Mouse (Mus musculus): ENCODE measurements at regions not wholly inside any gene's neighbourhood (a gene's known extent, or its start where the extent isn't known, plus 50 kb on each side); places are given as distances from the start of the nearest gene placed in this dataset.

DNA sequence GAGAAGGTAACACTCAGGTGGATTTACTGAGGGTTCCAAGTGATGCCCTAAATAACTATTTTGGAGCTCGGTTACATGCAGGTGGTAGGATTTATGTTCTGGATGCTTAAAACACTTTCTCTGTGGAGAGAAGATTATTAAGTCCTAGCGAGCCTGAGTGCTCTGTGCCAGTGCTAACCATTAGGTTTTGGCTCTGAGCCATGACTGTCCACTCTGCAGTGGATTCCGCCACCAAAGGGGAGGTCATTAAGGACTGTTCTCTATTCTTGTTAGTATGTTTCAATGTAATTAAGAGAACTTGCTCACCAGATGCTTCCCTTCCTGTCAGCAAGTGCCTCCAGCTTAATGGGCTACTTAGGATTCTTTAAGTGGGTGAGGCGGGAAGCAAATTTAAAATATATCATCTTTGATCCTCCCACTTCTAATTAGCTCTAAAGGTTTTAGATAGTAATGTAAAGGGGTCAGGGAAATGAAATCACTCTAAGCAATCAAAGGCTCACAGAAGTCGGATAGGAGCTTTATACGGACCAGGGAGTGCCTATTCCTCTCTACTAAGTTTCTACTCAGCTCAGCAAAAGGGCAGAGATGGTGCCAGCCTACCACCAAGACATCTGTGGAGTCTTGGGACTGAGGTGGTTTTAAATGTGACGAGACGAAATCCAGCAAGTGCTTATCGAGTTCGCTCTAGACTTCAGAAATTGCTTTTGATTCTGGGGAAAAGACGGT is 301.6 kb upstream of the Gm15217 start:
- Histone ChIP-seq H3K27ac (ENCODE audit: control insufficient read depth, low read depth, low read length) (no peak overlapping the region), H3K9me3 (replicated peaks; ENCODE audit: insufficient read depth, low read length) (no peaks in the 10 kb centered on the region), H3K79me2 (ENCODE audit: control insufficient read depth, insufficient read depth, low read length, poor library complexity) (no peaks in the 10 kb centered on the region), H3K4me1 (ENCODE audit: control insufficient read depth in 1 of 2, insufficient read depth in 2 of 2, low read length in 2 of 2) (no peaks in the 10 kb centered on the region), H3K27me3 (ENCODE audit: control insufficient read depth in 1 of 2, insufficient read depth in 2 of 2, low read length in 2 of 2) (no peaks in the 10 kb centered on the region), H3K9ac (ENCODE audit: control insufficient read depth, low read depth, low read length, poor library complexity, severe bottlenecking) (no peak overlapping the region), H3K4me3 (ENCODE audit: control insufficient read depth in 1 of 2, insufficient read depth in 1 of 2, low read depth in 2 of 2, low read length in 2 of 2) (no peak overlapping the region), H3K36me3 (ENCODE audit: control insufficient read depth in 1 of 2, insufficient read depth in 2 of 2, low read length in 2 of 2) (no peaks in the 10 kb centered on the region)
- no peak for DNase-seq (ENCODE audit: low read depth, low spot score)
- no peak for TF ChIP-seq MYB (IDR thresholded peaks at IDR 0.05; ENCODE audit: low read depth, low read length)
- TF ChIP-seq ETS1 (IDR thresholded peaks at IDR 0.05; ENCODE audit: low read depth, low read length) = no peak
- no peak for TF ChIP-seq MAFK (IDR thresholded peaks at IDR 0.05; ENCODE audit: borderline replicate concordance, low read depth, low read length)
- no peak for TF ChIP-seq TBP (IDR thresholded peaks at IDR 0.05; ENCODE audit: low read depth, low read length)
- TF ChIP-seq ZMIZ1 (IDR thresholded peaks at IDR 0.05; ENCODE audit: low read depth, low read length) = no peak
- no peak for TF ChIP-seq BHLHE40 (IDR thresholded peaks at IDR 0.05; ENCODE audit: borderline replicate concordance, low read depth, low read length)
- TF ChIP-seq MAZ (IDR thresholded peaks at IDR 0.05; ENCODE audit: low read depth, low read length) = no peak
- TF ChIP-seq UBTF (IDR thresholded peaks at IDR 0.05; ENCODE audit: borderline replicate concordance, insufficient read depth, low read depth, low read length) = no peak
- no peak for TF ChIP-seq JUND (IDR thresholded peaks at IDR 0.05; ENCODE audit: low read depth, low read length)

GRCm38 (mm10) chr14:46082646-46083045 is 296.6 kb upstream of the Gm15217 start:
- DNase-seq (ENCODE audit: low read depth, low spot score) = no peak
- Histone ChIP-seq H3K36me3 (ENCODE audit: control insufficient read depth in 1 of 2, insufficient read depth in 2 of 2, low read length in 2 of 2) (no peaks in the 10 kb centered on the region), H3K9me3 (replicated peaks; ENCODE audit: insufficient read depth, low read length) (no peaks in the 10 kb centered on the region), H3K4me1 (ENCODE audit: control insufficient read depth in 1 of 2, insufficient read depth in 2 of 2, low read length in 2 of 2) (no peaks in the 10 kb centered on the region), H3K4me3 (ENCODE audit: control insufficient read depth in 1 of 2, insufficient read depth in 1 of 2, low read depth in 2 of 2, low read length in 2 of 2) (no peak overlapping the region), H3K79me2 (ENCODE audit: control insufficient read depth, insufficient read depth, low read length, poor library complexity) (no peaks in the 10 kb centered on the region), H3K9ac (ENCODE audit: control insufficient read depth, low read depth, low read length, poor library complexity, severe bottlenecking) (no peak overlapping the region), H3K27me3 (ENCODE audit: control insufficient read depth in 1 of 2, insufficient read depth in 2 of 2, low read length in 2 of 2) (no peaks in the 10 kb centered on the region), H3K27ac (ENCODE audit: control insufficient read depth, low read depth, low read length) (no peak overlapping the region)
- TF ChIP-seq POLR2A (IDR thresholded peaks at IDR 0.05; ENCODE audit: control insufficient read depth in 1 of 2, insufficient read depth in 1 of 2, low read depth in 1 of 2, low read length in 2 of 2, poor library complexity in 1 of 2) (no peak), TAL1 (IDR thresholded peaks at IDR 0.05; ENCODE audit: low read length) (no peak), MEF2A (IDR thresholded peaks at IDR 0.05; ENCODE audit: extremely low read depth, insufficient replicate concordance, low read depth, low read length, poor library complexity, severe bottlenecking) (no peak), TBP (IDR thresholded peaks at IDR 0.05; ENCODE audit: low read depth, low read length) (no peak)

DNA sequence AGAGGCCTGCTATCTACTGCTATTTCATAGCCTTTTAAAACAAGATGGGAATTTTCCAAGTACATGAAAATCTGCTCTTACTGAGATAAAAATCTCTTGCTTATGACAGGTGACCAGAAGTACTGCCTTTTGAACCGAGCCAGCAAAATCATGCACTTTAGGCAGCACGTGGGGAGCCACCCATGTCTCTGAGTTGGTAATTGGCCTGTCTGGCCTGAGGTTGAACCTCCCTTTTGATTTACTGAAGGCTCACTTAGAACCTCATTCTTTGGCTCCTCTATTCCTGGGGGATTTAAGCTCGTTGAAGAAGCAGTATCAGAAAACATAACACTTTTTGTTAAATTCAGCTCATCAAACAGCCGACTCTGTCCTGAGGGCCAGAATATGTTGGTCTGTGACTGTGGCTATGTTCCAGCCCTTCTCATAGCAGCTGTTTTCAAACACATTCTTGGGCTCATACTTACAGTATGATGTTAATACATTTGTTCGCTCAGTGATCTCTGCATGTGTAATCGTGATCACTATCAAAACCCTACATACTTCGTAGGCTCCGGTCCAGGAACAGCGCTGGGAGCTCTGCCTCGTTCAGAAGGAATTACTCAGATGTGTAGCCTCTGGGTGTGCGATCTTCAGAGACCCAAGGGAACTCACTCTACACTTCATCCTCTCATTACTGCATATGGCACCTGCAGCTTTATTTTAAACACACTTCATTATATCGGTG is 290.1 kb upstream of the Gm15217 start:
- H3K9me3 ChIP-seq (replicated peaks; ENCODE audit: insufficient read depth, low read length) = no peaks in the 10 kb centered on the region
- DNase-seq (ENCODE audit: low read depth, low spot score) = no peak
- no peaks in the 10 kb centered on the region for H3K79me2 ChIP-seq (ENCODE audit: control insufficient read depth, insufficient read depth, low read length, poor library complexity)
- TF ChIP-seq MAZ (IDR thresholded peaks at IDR 0.05; ENCODE audit: low read depth, low read length) = no peak
- TF ChIP-seq ELF1 (IDR thresholded peaks at IDR 0.05; ENCODE audit: low read depth, low read length) = no peak
- no peak for TF ChIP-seq MXI1 (IDR thresholded peaks at IDR 0.05; ENCODE audit: low read depth, low read length)
- no peak for TF ChIP-seq RCOR1 (IDR thresholded peaks at IDR 0.05; ENCODE audit: low read depth, low read length)
- no peak for TF ChIP-seq ZC3H11A (IDR thresholded peaks at IDR 0.05; ENCODE audit: low read depth, low read length)
- no peak for TF ChIP-seq MAX (IDR thresholded peaks at IDR 0.05; ENCODE audit: low read length)
- H3K4me3 ChIP-seq (ENCODE audit: control insufficient read depth in 1 of 2, insufficient read depth in 1 of 2, low read depth in 2 of 2, low read length in 2 of 2) = no peak overlapping the region
- no peaks in the 10 kb centered on the region for H3K27me3 ChIP-seq (ENCODE audit: control insufficient read depth in 1 of 2, insufficient read depth in 2 of 2, low read length in 2 of 2)
- no peaks in the 10 kb centered on the region for H3K4me1 ChIP-seq (ENCODE audit: control insufficient read depth in 1 of 2, insufficient read depth in 2 of 2, low read length in 2 of 2)
- H3K9ac ChIP-seq (ENCODE audit: control insufficient read depth, low read depth, low read length, poor library complexity, severe bottlenecking) = no peak overlapping the region
- H3K36me3 ChIP-seq (ENCODE audit: control insufficient read depth in 1 of 2, insufficient read depth in 2 of 2, low read length in 2 of 2) = no peaks in the 10 kb centered on the region
- H3K27ac ChIP-seq (ENCODE audit: control insufficient read depth, low read depth, low read length) = no peak overlapping the region

All from MEL (cell line).